Mouse (Mus musculus) lung, adult 2 months (tissue): ENCODE results near the gene Ugt1a5.

Experiments
- CTCF ChIP-seq: fragments of 200-500 bp; IDR thresholded peaks from 2 replicates; pipeline ENCODE4 v1.5.1; 2011; ENCODE audit warnings: mild to moderate bottlenecking, low read length, control low read depth; ENCODE audit not compliant: insufficient read depth
- POLR2A ChIP-seq: fragments of 200-500 bp; IDR thresholded peaks from 2 replicates; pipeline ENCODE4 v1.6.1; 2011; ENCODE audit warnings: low read depth, mild to moderate bottlenecking, control low read depth, low read length, borderline replicate concordance; ENCODE audit errors: extremely low read depth

GRCm38 (mm10) chr1:88212341-88213045 is 46.7 kb downstream of the Ugt1a5 start:
- TF ChIP-seq POLR2A (no peak), CTCF (no peak)
